Mouse (Mus musculus): ENCODE data around the gene Serinc2.

GRCm38 (mm10) chr4:130270089-130270488, 8.9 kb downstream of the Serinc2 start:
- no peak for TF ChIP-seq CTCF (IDR thresholded peaks at IDR 0.05; ENCODE audit: insufficient read depth, low read depth, low read length)
- TF ChIP-seq POLR2A (IDR thresholded peaks at IDR 0.05; ENCODE audit: insufficient read depth, low read depth, low read length) = no peak
